Mouse (Mus musculus): Measurements from ENCODE around the gene Xlr.
"Not testable (repeated sequence)": the region's sequence is repeated elsewhere in the genome, so short reads cannot be mapped to it uniquely, and the experiment has no call there.

Xlr gene

DNA sequence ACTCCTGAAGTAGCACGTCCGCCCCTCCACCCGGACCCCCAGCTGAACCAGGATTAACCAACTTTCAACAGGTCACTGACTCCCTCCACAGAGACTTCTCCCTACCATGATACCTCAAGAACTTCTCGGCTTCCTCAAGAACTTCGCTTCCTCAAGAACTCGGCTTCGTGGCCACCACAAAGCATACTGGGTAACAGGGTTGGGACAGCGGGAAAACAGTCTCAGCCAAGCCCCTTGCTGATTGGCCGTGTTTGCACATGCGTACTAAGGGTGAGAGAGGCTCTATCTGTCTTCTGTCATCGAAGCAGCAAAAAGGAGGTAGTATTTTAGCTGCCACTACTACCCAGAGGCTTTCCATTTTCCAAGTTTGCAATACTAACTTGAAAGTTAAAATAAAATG, at the start of gene Xlr:
Gene Xlr, minus strand, starts transcription at position 188 of the 400 bp plus-strand sequence.
- DNase-seq (ENCODE audit: low read depth in 1 of 2, low spot score in 2 of 2) = not testable (repeated sequence)

DNA sequence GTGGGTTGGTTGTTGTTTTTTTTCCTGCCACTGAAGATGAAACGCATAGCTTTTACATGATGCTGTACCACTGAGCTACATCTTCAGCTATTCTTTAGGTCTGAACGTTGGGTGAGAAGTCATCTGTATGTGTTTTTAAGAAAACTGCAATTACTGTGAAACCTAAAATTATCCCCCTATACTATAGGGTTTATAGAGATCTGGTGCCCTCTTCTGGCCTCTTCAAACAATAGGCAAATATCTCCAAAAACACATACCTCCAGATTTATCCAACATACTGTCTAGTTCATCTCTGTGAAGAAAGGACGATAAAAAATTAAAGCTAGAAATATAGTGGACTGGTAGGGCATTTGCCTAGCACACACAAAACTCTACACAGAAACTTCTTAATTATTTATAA, 1.6 kb upstream of the Xlr start:
- DNase-seq (ENCODE audit: low read depth in 1 of 2, low spot score in 2 of 2) = no peak

- no peak for DNase-seq (ENCODE audit: low read depth in 1 of 2, low spot score in 2 of 2)
Measured at GRCm38 (mm10) chrX:53776276-53776675, 21.2 kb downstream of the Xlr start, which contains the start of gene Zfp36l3. Zfp36l3 (minus strand) TSS chrX:53776394.

DNA sequence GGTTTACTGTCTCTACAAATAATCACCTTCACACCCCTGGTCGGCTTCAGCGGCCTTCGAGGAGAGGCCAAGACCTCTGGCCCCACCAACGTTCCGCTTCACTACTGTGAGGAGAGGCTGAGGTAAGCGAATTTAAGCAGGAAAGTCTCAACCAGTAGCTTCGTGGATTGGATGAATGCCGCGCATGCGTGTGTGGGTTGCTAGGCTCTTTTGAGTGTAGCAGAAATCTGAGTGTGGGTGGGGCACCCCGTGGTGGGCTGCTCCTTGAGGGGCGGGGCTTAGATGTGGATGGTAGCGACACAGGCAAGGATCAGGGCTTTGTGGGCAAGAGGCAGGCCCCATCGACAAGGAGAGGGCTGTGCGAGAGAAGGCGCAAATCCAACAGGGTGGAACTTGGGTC, 39.8 kb downstream of the Xlr start, which contains the start of gene 1700013H16Rik:
Gene 1700013H16Rik, minus strand, starts transcription at position 96 of the 400 bp plus-strand sequence.
- no peak for DNase-seq (ENCODE audit: low read depth in 1 of 2, low spot score in 2 of 2)

DNA sequence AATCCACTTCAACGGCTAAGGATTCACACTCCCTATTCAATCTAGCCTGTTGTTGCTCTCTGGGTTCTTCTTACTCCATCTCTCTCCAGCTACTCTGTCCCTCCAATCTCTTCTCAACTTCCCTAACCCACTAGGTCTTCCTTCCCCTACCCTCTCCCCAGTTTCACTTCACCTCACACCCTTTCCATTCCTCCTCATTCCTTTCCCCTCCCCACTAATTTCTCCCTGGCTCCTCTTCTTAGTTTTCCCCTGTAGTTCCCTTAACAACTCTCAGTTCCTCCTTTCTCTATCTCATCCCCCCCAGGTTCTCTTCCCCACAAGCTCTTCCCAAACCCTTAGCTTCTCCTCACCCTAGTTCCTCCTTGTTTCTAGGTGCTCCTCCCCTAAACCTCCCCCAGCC, 44.7 kb downstream of the Xlr start:
- DNase-seq (ENCODE audit: low read depth in 1 of 2, low spot score in 2 of 2) = no peak

- DNase-seq (ENCODE audit: low read depth in 1 of 2, low spot score in 2 of 2) = no peak
Measured at GRCm38 (mm10) chrX:53728967-53729366, 68.5 kb downstream of the Xlr start.

Data from monocyte, adult 2 months (primary cell).